Mouse (Mus musculus) CH12.LX (cell line): ENCODE results near the gene Rgl1. TPM values are rescaled to one million over a fixed set of nuclear protein-coding genes. Genes with fewer than 3 reads are reported as not detected.

Experiments
- DNase-seq: peaks from one replicate; pipeline ENCODE4 v3.0.0-alpha.2; 2013; ENCODE audit errors: extremely low read depth
- H3K27ac ChIP-seq: 2 replicates; pipeline ENCODE4 v1.5.1; 2012; ENCODE audit warnings: low read depth, mild to moderate bottlenecking, control low read depth, moderate library complexity; ENCODE audit not compliant: insufficient read depth
- H3K27me3 ChIP-seq: replicated peaks from 2 replicates; pipeline ENCODE3; 2012; ENCODE audit warnings: inconsistent platforms
- H3K36me3 ChIP-seq, 2 experiments: replicated peaks in 1 of 2; 2 replicates each; pipeline versions ENCODE3 to v1.6.1; 2012; ENCODE audit warnings: inconsistent platforms in 1 of 2, low read length in 1 of 2, mild to moderate bottlenecking in 1 of 2, mixed read lengths in 1 of 2, moderate library complexity in 1 of 2; ENCODE audit not compliant: control insufficient read depth in 1 of 2, insufficient read depth in 1 of 2
- H3K4me1 ChIP-seq, 2 experiments: 2 replicates each; pipeline ENCODE4 v1.6.1; 2012; ENCODE audit warnings: inconsistent platforms in 1 of 2, moderate library complexity in 1 of 2; ENCODE audit not compliant: insufficient read depth in 2 of 2, control insufficient read depth in 1 of 2
- H3K4me2 ChIP-seq: 2 replicates; pipeline ENCODE4 v1.6.1; 2012; ENCODE audit warnings: low read depth, mild to moderate bottlenecking, control low read depth; ENCODE audit not compliant: poor library complexity, insufficient read depth, severe bottlenecking
- H3K4me3 ChIP-seq, 3 experiments: fragments of 150-350 bp in 1 of 3; sonication (generic) in 1 of 3; replicated peaks in 1 of 3; 2 replicates each; pipeline versions ENCODE3 to v1.5.1; 2011 to 2012; ENCODE audit warnings: low read depth in 2 of 3, low read length in 2 of 3, mild to moderate bottlenecking in 2 of 3, moderate library complexity in 2 of 3, control low read depth in 1 of 3, improper control_type of control experiment in 1 of 3, inconsistent platforms in 1 of 3, mixed read lengths in 1 of 3; ENCODE audit not compliant: poor library complexity in 1 of 3
- H3K79me2 ChIP-seq: replicated peaks from 2 replicates; pipeline ENCODE4 v1.6.1; 2012; ENCODE audit warnings: mild to moderate bottlenecking, moderate library complexity; ENCODE audit not compliant: control insufficient read depth, poor library complexity, insufficient read depth, severe bottlenecking; ENCODE audit errors: extremely low read depth
- H3K9ac ChIP-seq: 2 replicates; pipeline ENCODE4 v1.6.1; 2012; ENCODE audit warnings: low read depth, mild to moderate bottlenecking, control low read depth, moderate library complexity; ENCODE audit not compliant: insufficient read depth
- H3K9me3 ChIP-seq: replicated peaks from 2 replicates; pipeline ENCODE3; 2012; ENCODE audit warnings: low read length, inconsistent platforms, mixed read lengths
- E2F4 ChIP-seq: IDR thresholded peaks from 2 replicates; pipeline ENCODE4 v1.6.1; 2011; ENCODE audit warnings: low read depth, low read length, improper control_type of control experiment; ENCODE audit not compliant: insufficient replicate concordance
- GABPA ChIP-seq: IDR thresholded peaks from 2 replicates; pipeline ENCODE4 v1.6.1; 2012; ENCODE audit warnings: low read depth, low read length, improper control_type of control experiment, inconsistent platforms; ENCODE audit not compliant: insufficient replicate concordance
- RAD21 ChIP-seq: IDR thresholded peaks from 2 replicates; pipeline ENCODE4 v1.6.1; 2011; ENCODE audit warnings: low read depth, mild to moderate bottlenecking, low read length, improper control_type of control experiment, moderate library complexity
- SMC3 ChIP-seq: IDR thresholded peaks from 2 replicates; pipeline ENCODE4 v1.6.1; 2011; ENCODE audit warnings: low read depth, low read length, improper control_type of control experiment
- USF1 ChIP-seq: IDR thresholded peaks from 2 replicates; pipeline ENCODE4 v1.6.1; 2014; ENCODE audit warnings: low read depth, mild to moderate bottlenecking, inconsistent platforms, low read length, improper control_type of control experiment
- ZC3H11A ChIP-seq: IDR thresholded peaks from 2 replicates; pipeline ENCODE4 v1.6.1; 2012; ENCODE audit warnings: low read depth, mild to moderate bottlenecking, inconsistent platforms, low read length, improper control_type of control experiment
- ZNF384 ChIP-seq: IDR thresholded peaks from 2 replicates; pipeline ENCODE4 v1.6.1; 2012; ENCODE audit warnings: low read depth, low read length, improper control_type of control experiment, inconsistent platforms
- dilution Hi-C: fragments of 300-500 bp; cut with MboI; formaldehyde crosslinking; loops from 2 replicates; pipeline ENCODE4 v1.14.3; 2020; ENCODE audit warnings: low sequenced_read_pairs; ENCODE audit not compliant: extremely low pct_unique_long_range_greater_than_20kb, extremely low pct_ligation_motif_present
- in situ Hi-C: fragments of 300-500 bp; cut with MboI; formaldehyde crosslinking; loops from 3 replicates; pipeline ENCODE4 v1.14.3; 2019; ENCODE audit warnings: low sequenced_read_pairs, low pct_ligation_motif_present, low pct_unique_long_range_greater_than_20kb, mixed read lengths
- polyA plus RNA-seq: library from polyadenylated mRNA; unstranded; fragments of >175 nt; gene quantifications from 2 replicates; pipeline ENCODE4 v1.2.1, GENCODE M21; 2012; ENCODE audit warnings: low read depth; ENCODE audit not compliant: insufficient read length
- total RNA-seq, 2 experiments: library from RNA; depleted of rRNA; stranded (reverse); fragments of 300-350 nt in 1 of 2; fragments of >200 nt in 1 of 2; gene quantifications; 2 replicates each; pipeline ENCODE4 v1.2.3; 2012 to 2014

The Rgl1 gene
- total and polyA plus RNA-seq, 3 experiments, result 0.25 to 1.7 (median 0.74) TPM

DNA sequence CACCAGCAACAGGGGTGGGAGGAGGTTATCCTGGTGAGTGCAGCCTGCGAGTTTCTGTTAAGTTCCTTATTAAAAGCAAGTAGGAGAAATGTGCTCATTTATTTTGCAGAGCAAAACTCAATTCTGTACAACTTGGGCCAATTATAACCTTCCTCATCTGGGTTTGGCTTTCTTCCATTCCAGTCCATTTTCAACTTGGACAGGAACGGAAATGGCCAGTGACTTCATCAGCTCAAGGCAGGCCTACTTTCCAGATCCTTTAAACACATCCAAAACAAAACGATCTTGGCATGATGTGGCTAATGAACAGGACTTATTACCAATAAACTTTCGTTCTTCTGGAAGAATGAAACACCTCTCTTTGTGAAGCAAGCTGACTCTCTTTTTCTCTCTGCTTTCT lies 290.0 kb downstream of the Rgl1 start:
- no peak for DNase-seq
- no peaks in the 10 kb centered on the region for H3K4me1 ChIP-seq
- no peak overlapping the region for H3K4me2 ChIP-seq
- H3K79me2 ChIP-seq, result no peaks in the 10 kb centered on the region
- dilution Hi-C loops (no loop called here), in situ Hi-C loops (no loop called here)
- H3K9ac ChIP-seq, result no peak overlapping the region
- no peaks in the 10 kb centered on the region for H3K27me3 ChIP-seq
- H3K9me3 ChIP-seq, result no peaks in the 10 kb centered on the region
- H3K27ac ChIP-seq, result no peak overlapping the region
- TF ChIP-seq ZNF384, result no peak
- TF ChIP-seq E2F4, result no peak
- no peak for TF ChIP-seq ZC3H11A
- no peak for TF ChIP-seq SMC3
- TF ChIP-seq GABPA, result no peak
- no peak overlapping the region for H3K4me3 ChIP-seq
- no peaks in the 10 kb centered on the region for H3K36me3 ChIP-seq

DNA sequence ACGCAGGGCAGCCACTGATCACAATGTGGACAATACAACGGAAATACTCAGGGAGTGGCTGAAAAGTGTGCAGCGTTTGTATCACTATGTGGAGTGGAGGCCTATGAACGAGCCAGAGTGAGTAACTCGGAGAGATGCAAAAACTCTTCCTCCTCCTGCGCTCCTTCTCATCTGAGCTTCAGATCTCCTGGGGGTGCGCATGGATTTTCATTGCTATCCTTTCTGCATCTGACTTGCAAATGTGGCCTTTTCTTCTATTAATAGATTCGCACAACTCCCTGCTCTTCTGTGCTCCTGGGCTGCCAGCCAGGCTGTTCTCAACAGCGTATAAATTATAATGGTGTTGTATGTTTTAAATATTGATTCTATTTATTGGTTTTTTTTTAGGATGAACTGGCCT lies 297.7 kb downstream of the Rgl1 start:
- Histone ChIP-seq H3K27ac (no peak overlapping the region), H3K27me3 (no peaks in the 10 kb centered on the region), H3K79me2 (no peaks in the 10 kb centered on the region), H3K4me2 (no peak overlapping the region), H3K9me3 (no peaks in the 10 kb centered on the region), H3K4me1 (no peaks in the 10 kb centered on the region), H3K9ac (no peak overlapping the region), H3K4me3 (no peak overlapping the region), H3K36me3 (no peaks in the 10 kb centered on the region)
- dilution Hi-C loops (no loop called here), in situ Hi-C loops (no loop called here)
- no peak for DNase-seq
- no peak for TF ChIP-seq RAD21
- no peak for TF ChIP-seq USF1

Other genes with a start within 250 kb of the Rgl1 start
- gene Apobec4, start 15.8 kb downstream of the Rgl1 start, total RNA-seq (2012; rRNA removed), result not detected in 2 replicates
- not detected in 2 replicates for gene Apobec4, start 15.8 kb downstream of the Rgl1 start, total RNA-seq (2014; rRNA removed)
- not detected in 2 replicates for gene Apobec4, start 15.8 kb downstream of the Rgl1 start, polyA plus RNA-seq
- gene Arpc5, start 191 bp upstream of the Rgl1 start, total RNA-seq (2012; rRNA removed), result 125 and 128 TPM in 2 replicates
- gene Arpc5, start 191 bp upstream of the Rgl1 start, total RNA-seq (2014; rRNA removed), result 399 and 408 TPM in 2 replicates
- 232 and 260 TPM in 2 replicates for gene Arpc5, start 191 bp upstream of the Rgl1 start, polyA plus RNA-seq
- gene Ncf2, start 33.8 kb upstream of the Rgl1 start, total RNA-seq (2012; rRNA removed), result 82.5 and 89.2 TPM in 2 replicates
- 89.9 and 99.9 TPM in 2 replicates for gene Ncf2, start 33.8 kb upstream of the Rgl1 start, total RNA-seq (2014; rRNA removed)
- gene Ncf2, start 33.8 kb upstream of the Rgl1 start, polyA plus RNA-seq, result 82.6 and 85.8 TPM in 2 replicates
- gene Smg7, start 136.3 kb upstream of the Rgl1 start, total RNA-seq (2012; rRNA removed), result 23.4 and 24.2 TPM in 2 replicates
- 27.0 and 27.7 TPM in 2 replicates for gene Smg7, start 136.3 kb upstream of the Rgl1 start, total RNA-seq (2014; rRNA removed)
- 43.3 and 55.2 TPM in 2 replicates for gene Smg7, start 136.3 kb upstream of the Rgl1 start, polyA plus RNA-seq
- 0.04 TPM in 1 of 2 replicates, not detected in the other for gene Nmnat2, start 188.6 kb upstream of the Rgl1 start, total RNA-seq (2012; rRNA removed)
- 0.07 and 0.09 TPM in 2 replicates for gene Nmnat2, start 188.6 kb upstream of the Rgl1 start, total RNA-seq (2014; rRNA removed)
- 0.09 and 0.29 TPM in 2 replicates for gene Nmnat2, start 188.6 kb upstream of the Rgl1 start, polyA plus RNA-seq